Mouse (Mus musculus): ENCODE data around the gene Hoxc4.
A peak's percentile ranks its signal among the peaks of the same experiment; 100 is the strongest.

Hoxc4 gene

DNA sequence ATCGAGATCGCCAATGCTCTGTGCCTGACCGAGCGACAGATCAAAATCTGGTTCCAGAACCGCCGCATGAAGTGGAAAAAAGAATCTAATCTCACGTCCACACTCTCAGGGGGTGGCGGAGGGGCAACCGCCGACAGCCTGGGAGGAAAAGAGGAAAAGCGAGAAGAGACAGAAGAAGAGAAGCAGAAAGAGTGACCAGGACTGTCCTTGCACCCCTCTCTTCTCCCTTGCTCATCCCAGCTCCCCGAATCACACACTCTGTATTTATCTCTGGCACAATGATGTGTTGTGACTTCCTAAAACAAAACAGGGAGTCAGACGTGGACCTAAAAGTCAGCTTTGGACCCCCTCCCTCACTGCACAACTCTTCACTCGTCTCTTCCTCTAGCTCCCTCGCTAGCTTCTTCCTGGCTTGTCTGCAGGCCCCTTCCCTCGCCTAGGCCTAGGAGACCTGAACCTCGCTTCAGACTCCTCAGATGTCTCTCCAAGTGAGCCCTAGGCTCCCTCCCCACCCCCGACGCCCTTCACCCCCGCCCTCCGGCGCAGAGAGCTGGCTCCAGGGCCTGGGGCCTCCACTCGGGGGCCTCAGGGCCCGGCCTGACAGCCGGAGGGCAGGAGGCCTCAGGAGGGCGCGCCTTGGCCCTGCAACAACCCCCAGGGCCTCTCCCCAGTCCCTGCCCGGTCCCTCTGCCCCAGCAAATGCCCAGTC, 7.7 kb upstream of the Hoxc4 start:
- peak; percentile 77 for DNase-seq (ENCODE audit: extremely low spot score, low spot score)

GRCm38 (mm10) chr15:103011928-103012486, 6.7 kb upstream of the Hoxc4 start:
- DNase-seq (ENCODE audit: extremely low spot score, low spot score), result peak; percentile 80

- peak; percentile 77 for DNase-seq (ENCODE audit: extremely low spot score, low spot score)
Observed at GRCm38 (mm10) chr15:103013238-103013984, 5.3 kb upstream of the Hoxc4 start.

DNA sequence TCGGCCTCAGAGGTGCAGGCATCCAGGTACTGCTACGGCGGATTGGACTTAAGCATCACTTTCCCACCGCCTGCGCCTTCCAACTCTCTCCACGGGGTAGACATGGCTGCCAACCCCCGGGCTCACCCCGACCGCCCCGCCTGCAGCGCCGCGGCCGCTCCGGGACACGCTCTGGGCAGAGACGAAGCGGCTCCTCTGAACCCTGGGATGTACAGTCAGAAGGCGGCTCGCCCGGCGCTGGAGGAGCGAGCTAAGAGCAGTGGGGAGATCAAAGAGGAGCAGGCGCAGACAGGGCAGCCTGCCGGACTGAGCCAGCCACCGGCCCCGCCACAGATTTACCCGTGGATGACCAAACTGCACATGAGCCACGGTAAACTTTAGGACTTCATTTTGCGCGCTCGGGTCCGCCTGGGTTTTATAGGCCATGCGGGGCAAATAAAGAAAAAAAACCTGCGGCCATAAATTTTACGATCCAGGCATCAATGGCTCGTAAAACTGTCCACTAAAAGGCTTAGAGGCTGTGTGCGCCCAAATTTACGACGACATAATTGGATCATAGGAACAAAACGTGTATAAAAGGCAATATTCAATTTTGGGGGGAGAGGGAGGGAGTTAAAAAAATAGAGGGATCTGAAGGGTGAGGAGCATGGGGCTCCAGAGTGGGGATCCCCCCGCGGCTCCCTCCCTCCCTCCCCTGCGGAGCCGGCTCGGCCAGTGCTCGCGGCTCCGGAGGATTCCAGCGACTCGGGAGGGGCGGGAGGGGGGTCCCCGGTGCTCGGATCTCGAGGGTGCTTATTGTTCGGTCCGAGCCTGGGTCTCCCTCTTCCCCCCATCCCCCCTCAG, 4.3 kb upstream of the Hoxc4 start:
- DNase-seq (ENCODE audit: extremely low spot score, low spot score), result peak; percentile 87

DNA sequence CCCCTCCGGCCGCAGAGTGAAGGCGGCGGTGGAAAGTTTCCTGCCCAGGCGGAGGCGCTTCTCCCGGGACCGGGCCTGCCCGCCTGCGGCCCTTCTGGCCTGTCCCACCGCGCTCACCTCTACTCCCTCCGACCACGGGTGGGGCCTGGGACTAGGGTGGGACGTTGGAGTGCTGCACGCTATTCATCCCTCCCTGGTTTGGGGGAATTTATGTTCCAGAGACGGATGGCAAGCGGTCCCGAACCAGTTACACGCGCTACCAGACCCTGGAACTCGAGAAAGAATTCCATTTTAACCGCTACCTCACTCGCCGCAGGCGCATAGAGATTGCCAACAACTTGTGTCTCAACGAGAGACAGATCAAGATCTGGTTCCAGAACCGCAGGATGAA, 3.7 kb upstream of the Hoxc4 start:
- DNase-seq (ENCODE audit: extremely low spot score, low spot score), result peak; percentile 80

DNA sequence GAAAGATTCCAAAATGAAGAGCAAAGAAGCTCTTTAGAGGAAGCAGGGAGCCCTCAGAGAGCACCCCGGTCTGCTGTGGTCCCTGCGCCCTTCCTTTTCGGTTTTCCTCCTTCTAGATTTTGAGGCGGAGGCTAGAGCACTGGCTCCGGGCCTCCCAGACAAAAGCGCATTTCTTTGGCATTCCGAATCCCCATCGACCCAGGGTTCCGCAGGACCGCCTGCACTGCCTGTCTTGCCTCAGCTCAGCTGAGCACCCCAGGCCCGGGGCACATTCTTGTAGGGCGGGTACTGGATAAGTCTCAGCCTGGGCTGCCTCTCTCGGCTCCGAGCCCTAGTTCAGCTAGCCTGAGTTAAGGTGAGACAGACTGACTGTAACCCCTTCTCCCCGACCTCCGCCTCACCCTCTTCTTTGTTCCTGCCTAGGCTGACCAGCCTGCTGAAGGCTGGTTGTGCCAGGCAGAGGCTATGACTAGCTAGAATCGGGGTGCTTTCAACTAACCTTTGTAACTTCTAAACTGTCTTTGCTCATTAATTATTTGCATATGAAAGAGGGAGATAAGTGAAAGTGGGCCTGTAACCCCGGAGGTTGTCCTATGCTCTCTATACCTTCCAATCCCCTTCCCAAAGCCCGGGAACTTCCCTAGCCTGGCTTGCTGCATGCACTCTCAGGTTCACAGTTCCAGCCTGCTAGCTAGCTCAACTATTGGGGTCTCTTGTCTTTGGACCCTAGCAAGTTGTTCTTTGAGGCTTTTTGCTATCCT, 3.1 kb upstream of the Hoxc4 start:
- no peak for DNase-seq (ENCODE audit: extremely low spot score, low spot score)

- no peak for DNase-seq (ENCODE audit: extremely low spot score, low spot score)
Observed at GRCm38 (mm10) chr15:103020899-103021418, 2.2 kb downstream of the Hoxc4 start.

GRCm38 (mm10) chr15:103021544-103021943, 2.8 kb downstream of the Hoxc4 start:
- DNase-seq (ENCODE audit: extremely low spot score, low spot score), result no peak

- DNase-seq (ENCODE audit: extremely low spot score, low spot score), result no peak
Observed at GRCm38 (mm10) chr15:103024131-103024530, 5.4 kb downstream of the Hoxc4 start.

GRCm38 (mm10) chr15:103027266-103028235, 8.8 kb downstream of the Hoxc4 start:
- DNase-seq (ENCODE audit: extremely low spot score, low spot score), result peak; percentile 70

DNA sequence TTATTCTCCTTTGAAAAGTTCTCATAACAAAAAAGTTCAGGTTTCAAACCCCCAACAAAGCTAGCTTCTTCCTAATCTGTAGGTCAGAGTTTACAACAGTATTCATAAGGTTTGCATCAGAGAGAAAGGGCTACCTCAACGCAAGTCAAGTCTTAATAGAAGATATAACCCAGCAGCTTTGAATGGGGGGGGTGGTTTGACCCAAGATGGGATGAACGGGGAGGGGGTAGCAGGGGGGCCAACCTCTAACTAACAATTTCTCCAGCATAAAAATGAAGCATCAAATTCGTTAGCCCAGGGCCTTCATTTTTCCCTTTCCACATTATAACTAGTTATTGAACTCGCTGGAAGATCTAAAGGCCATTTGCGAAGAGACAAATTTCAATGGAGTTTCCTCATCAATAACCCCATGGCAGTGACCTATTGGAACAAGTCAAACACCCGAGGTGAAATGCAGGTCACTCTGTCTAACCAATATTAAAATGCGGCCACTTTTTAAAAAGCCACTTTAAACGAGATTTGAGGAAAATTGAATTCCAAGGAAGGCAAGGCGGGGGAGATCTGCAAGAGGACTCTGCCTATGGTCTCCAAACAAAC, 10.3 kb downstream of the Hoxc4 start:
- DNase-seq (ENCODE audit: extremely low spot score, low spot score), result peak; percentile 52

DNA sequence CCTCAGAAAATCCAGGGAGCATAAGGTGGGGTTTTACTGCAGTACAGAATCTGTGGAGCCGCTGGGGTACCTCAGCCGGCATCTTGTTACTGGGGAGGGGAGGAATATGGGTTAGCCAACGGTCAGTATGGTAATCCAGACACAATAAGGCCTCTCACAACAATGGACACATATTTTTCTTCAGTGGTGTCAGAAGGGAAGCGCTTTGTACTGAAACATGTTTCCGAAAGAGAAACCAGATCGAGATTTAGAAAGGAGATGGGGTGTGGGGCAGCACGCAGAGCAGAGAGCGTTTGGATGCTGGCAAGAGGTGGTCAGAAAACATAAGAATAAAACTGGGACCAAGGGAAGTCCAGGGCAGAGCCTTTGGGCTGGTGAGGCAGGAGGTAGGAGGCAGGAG, 11.4 kb downstream of the Hoxc4 start:
- peak; percentile 62 for DNase-seq (ENCODE audit: extremely low spot score, low spot score)

- DNase-seq (ENCODE audit: extremely low spot score, low spot score), result peak; percentile 61
Observed at GRCm38 (mm10) chr15:103032167-103032566, 13.4 kb downstream of the Hoxc4 start.

DNA sequence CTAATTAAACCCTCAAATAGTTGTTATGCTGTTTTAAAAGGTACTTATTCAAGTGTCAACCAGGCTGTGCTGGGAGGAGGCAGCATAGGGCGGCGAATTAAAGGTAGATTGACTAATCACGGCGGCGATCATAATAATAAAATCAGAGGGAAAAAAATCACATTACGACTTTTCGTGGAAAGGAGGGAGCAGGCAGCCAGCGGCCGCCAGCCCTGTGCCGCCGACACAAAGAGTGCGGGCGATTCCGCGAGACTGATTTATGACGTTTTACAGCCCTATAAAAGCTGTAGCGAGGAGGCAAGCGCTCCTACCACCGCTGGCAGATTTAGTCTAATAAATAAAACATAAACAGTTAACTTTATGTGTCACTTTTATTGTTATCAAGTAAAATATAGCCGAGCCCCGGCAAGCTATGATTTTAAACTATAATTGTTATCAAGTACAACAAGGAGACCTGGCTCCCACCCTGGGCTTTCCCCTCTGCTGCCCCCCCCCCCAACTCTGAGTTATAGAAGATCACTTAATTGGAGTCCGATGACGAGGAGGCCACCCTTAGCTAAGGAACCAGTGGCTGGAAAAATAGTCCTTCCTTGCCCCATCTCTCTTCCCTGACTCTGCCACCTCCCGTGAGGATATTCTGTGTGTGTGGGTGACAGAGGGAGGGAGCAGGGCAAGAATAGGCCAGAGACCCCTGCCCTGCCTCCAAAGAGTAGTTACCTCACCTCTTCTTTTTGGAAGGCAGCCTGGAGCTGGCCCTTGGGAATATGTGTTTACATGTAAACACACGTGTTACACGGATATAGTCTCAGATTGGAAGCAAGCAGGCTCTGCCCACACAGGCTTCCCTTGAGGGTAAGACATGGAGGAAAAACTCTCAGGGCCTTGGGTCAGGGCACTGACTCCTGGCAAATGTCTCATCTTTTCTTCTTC, 14.2 kb downstream of the Hoxc4 start:
- peak; percentile 75 for DNase-seq (ENCODE audit: extremely low spot score, low spot score)

GRCm38 (mm10) chr15:103034043-103034806, 15.5 kb downstream of the Hoxc4 start:
- peak; percentile 60 for DNase-seq (ENCODE audit: extremely low spot score, low spot score)

GRCm38 (mm10) chr15:103034807-103035547, 16.2 kb downstream of the Hoxc4 start:
- DNase-seq (ENCODE audit: extremely low spot score, low spot score), result peak; percentile 77

DNA sequence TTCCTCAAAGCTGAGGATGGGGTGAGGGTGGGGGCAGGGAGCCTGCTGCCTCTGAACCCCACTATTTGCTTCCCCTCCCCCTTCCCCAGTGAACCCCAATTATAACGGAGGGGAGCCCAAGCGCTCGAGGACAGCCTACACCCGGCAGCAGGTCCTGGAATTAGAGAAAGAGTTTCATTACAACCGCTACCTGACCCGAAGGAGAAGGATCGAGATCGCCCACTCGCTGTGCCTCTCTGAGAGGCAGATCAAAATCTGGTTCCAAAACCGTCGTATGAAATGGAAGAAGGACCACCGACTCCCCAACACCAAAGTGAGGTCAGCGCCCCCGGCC, 16.8 kb downstream of the Hoxc4 start:
- peak; percentile 66 for DNase-seq (ENCODE audit: extremely low spot score, low spot score)

All from neural tube, embryonic 10.5 days (tissue).